Mouse (Mus musculus): ENCODE results near the gene Pck2. TPM values are rescaled to one million over a fixed set of nuclear protein-coding genes. Genes with fewer than 3 reads are reported as not detected.

Pck2 gene
- total RNA-seq, 4 experiments from 2014 or later: 25.2 to 29.7 (median 27.7) TPM

GRCm38 (mm10) chr14:55598521-55599390 is 58.7 kb downstream of the Pck2 start:
- DNase-seq (ENCODE audit: low spot score in 2 of 2): no peak

Other genes starting within 250 kb of the Pck2 start
- gene Dhrs4, start 61.5 kb upstream of the Pck2 start, total RNA-seq (2022): 10 to 100 TPM; 17.2 to 28.5 (median 20.8) TPM
- 10 to 100 TPM; 39.6 to 50.3 (median 42.5) TPM for gene Carmil3, start 49.6 kb upstream of the Pck2 start, total RNA-seq (2022)
- 100 to 1,000 TPM; 151 to 192 (median 180) TPM for gene Cpne6, start 29.8 kb upstream of the Pck2 start, total RNA-seq (2022)
- gene Nrl, start 15.3 kb upstream of the Pck2 start, total RNA-seq (2022): under 1 TPM; 0.46 to 0.82 (median 0.69) TPM
- 10 to 100 TPM; 83.5 to 91.6 (median 85.1) TPM for gene Dcaf11, start 19.7 kb downstream of the Pck2 start, total RNA-seq (2022)
- under 1 TPM in 2 of 4 experiments, not detected in 2; 0.84 to 0.98 TPM for gene A730061H03Rik, start 20.1 kb downstream of the Pck2 start, total RNA-seq (2022)
- gene Fitm1, start 35.4 kb downstream of the Pck2 start, total RNA-seq (2022): not detected
- 10 to 100 TPM; 53.6 to 63.7 (median 58.8) TPM for gene Psme1, start 37.9 kb downstream of the Pck2 start, total RNA-seq (2022)
- gene Emc9, start 45.0 kb downstream of the Pck2 start, total RNA-seq (2022): 10 to 100 TPM; 46.3 to 59.7 (median 50.8) TPM
- 10 to 100 TPM; 50.2 to 74.0 (median 51.3) TPM for gene Psme2, start 50.8 kb downstream of the Pck2 start, total RNA-seq (2022)
- 10 to 100 TPM; 31.4 to 46.1 (median 38.0) TPM for gene Rnf31, start 51.4 kb downstream of the Pck2 start, total RNA-seq (2022)
- gene Irf9, start 63.3 kb downstream of the Pck2 start, total RNA-seq (2022): 10 to 100 TPM in 2 of 4 experiments, 1 to 10 TPM in 2; 7.5 to 15.2 (median 11.2) TPM
- gene Rec8, start 77.8 kb downstream of the Pck2 start, total RNA-seq (2022): 1 to 10 TPM; 1.5 to 4.9 (median 3.7) TPM
- 100 to 1,000 TPM; 122 to 146 (median 132) TPM for gene Ipo4, start 95.7 kb downstream of the Pck2 start, total RNA-seq (2022)
- 1 to 10 TPM; 3.5 to 4.2 (median 4.0) TPM for gene Gm49378, start 97.6 kb downstream of the Pck2 start, total RNA-seq (2022)
- 10 to 100 TPM; 37.5 to 45.6 (median 38.9) TPM for gene Tm9sf1, start 103.5 kb downstream of the Pck2 start, total RNA-seq (2022)
- gene Tssk4, start 109.9 kb downstream of the Pck2 start, total RNA-seq (2022): 1 to 10 TPM in 1 of 4 experiments, under 1 TPM in 3; 0.53 to 1.2 (median 0.89) TPM
- 10 to 100 TPM; 40.7 to 48.1 (median 44.1) TPM for gene Mdp1, start 120.2 kb downstream of the Pck2 start, total RNA-seq (2022)
- 10 to 100 TPM; 19.9 to 24.2 (median 22.4) TPM for gene Gmpr2, start 131.7 kb downstream of the Pck2 start, total RNA-seq (2022)
- 100 to 1,000 TPM; 310 to 370 (median 342) TPM for gene Nedd8, start 131.9 kb downstream of the Pck2 start, total RNA-seq (2022)
- gene Tinf2, start 141.6 kb downstream of the Pck2 start, total RNA-seq (2022): 10 to 100 TPM; 16.3 to 18.2 (median 18.0) TPM
- 1 to 10 TPM in 2 of 4 experiments, not detected in 2; 1.1 to 1.4 TPM for gene Tgm1, start 173.7 kb downstream of the Pck2 start, total RNA-seq (2022)
- gene Rabggta, start 182.0 kb downstream of the Pck2 start, total RNA-seq (2022): 10 to 100 TPM; 52.2 to 54.7 (median 54.0) TPM
- gene Dhrs1, start 205.4 kb downstream of the Pck2 start, total RNA-seq (2022): 100 to 1,000 TPM in 2 of 4 experiments, 10 to 100 TPM in 2; 86.1 to 119 (median 97.8) TPM
- 10 to 100 TPM in 3 of 4 experiments, 1 to 10 TPM in 1; 9.7 to 11.8 (median 11.0) TPM for gene Nop9, start 205.4 kb downstream of the Pck2 start, total RNA-seq (2022)
- gene Cideb, start 218.2 kb downstream of the Pck2 start, total RNA-seq (2022): 1 to 10 TPM; 1.5 to 3.1 (median 2.4) TPM
- under 1 TPM; 0.21 to 0.28 (median 0.25) TPM for gene Ltb4r2, start 221.2 kb downstream of the Pck2 start, total RNA-seq (2022)
- gene Ltb4r1, start 225.7 kb downstream of the Pck2 start, total RNA-seq (2022): under 1 TPM in 3 of 4 experiments, not detected in 1; 0.26 to 0.65 (median 0.53) TPM
- gene Adcy4, start 243.8 kb downstream of the Pck2 start, total RNA-seq (2022): 1 to 10 TPM; 3.3 to 6.2 (median 4.7) TPM
- under 1 TPM in 2 of 4 experiments, not detected in 2; 0.73 to 0.98 TPM for gene Ripk3, start 248.6 kb downstream of the Pck2 start, total RNA-seq (2022)

Measured in left cerebral cortex, adult 8-10 months (tissue).